In the genomic region with DNA sequence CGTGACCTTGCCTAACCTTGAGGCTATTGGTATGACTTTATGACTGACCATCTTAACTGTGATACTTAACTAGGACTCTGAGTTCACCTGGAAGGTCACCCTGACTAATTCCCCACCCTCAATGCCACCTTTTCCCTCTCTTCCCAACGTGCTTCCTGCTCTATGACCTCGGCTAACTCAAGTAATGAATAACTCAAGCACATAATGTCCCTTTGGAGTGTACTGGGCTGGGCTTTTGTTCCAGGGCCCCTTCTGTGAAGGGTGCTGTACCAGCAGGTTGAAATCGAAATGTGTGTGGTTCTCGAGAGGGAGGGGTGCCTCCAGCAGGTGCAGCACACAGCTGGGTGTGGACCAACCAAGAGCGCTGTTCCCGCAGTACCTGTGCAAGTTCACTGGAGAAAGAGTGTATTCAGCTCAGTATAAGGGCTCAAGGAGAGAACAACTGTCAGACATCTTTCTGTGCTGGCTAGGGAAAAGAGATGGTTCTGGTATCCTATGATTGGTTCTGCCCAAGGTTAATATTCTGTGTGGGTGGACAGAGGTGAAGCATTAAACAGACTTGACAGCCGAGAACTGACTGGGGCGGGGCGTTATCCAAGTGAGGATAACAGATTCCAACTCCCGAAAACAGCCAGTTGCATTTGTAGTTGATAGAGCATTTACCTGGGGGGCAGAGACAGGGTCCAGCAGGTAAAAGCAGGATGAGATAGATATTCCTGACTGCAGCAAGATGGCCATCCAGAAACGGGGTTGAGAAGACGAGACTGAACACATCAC, we compare ENCODE assay signal across 9 mouse cellular contexts. TPM values are rescaled to one million over a fixed set of nuclear protein-coding genes. Genes with fewer than 3 reads are reported as not detected.
A peak's percentile ranks its signal among the peaks of the same experiment; 100 is the strongest.
DNase-seq lines count a peak whose midpoint lies in the region; ATAC-seq lines count a peak whose summit lies in the region.
"Had no signal": no experiment of that assay in that cellular context is flagged by ENCODE, and none has a peak within 500 bp of the region (broad histone marks: within the 10 kb centered on the region; RNA-seq: fewer than 3 reads in every experiment).

No protein-coding gene starts in this region.

- no peak for ATAC-seq in forebrain, embryonic 15.5 days (replicated peaks)
- ATAC-seq in forebrain, embryonic 14.5 days = no peak
- ATAC-seq in midbrain, embryonic 13.5 days = no peak
- ATAC-seq in midbrain, embryonic 11.5 days (ENCODE audit: low FRiP score) = no peak
- no peak for ATAC-seq in stomach, embryonic 14.5 days (ENCODE audit: insufficient number of reproducible peaks, insufficient read depth, low FRiP score, low read depth)
- ATAC-seq in erythroblast, adult 5-6 weeks (replicated peaks; ENCODE audit: low FRiP score, poor library complexity, severe bottlenecking) = no peak

- no peak overlapping the region for H3K9ac ChIP-seq in forebrain, embryonic 15.5 days (replicated peaks)
- H3K9ac ChIP-seq in forebrain, embryonic 14.5 days (ENCODE audit: low read length) = no peak overlapping the region
- no peak overlapping the region for H3K9ac ChIP-seq in midbrain, embryonic 13.5 days (replicated peaks)
- H3K9ac ChIP-seq in midbrain, embryonic 11.5 days (ENCODE audit: low read length) = no peak overlapping the region
- H3K9ac ChIP-seq in stomach, embryonic 14.5 days (replicated peaks; ENCODE audit: low read depth, low read length) = no peak overlapping the region
- H3K9ac ChIP-seq: midbrain, embryonic 12.5 days had no signal

- H3K27me3 ChIP-seq in forebrain, embryonic 15.5 days = no peaks in the 10 kb centered on the region
- H3K27me3 ChIP-seq in forebrain, embryonic 14.5 days (replicated peaks; ENCODE audit: control insufficient read depth, insufficient read depth, low read length) = no peaks in the 10 kb centered on the region
- peaks cover 8% of the 10 kb centered on the region; the same call in 1 of the 2 replicates for H3K27me3 ChIP-seq in midbrain, embryonic 13.5 days
- H3K27me3 ChIP-seq in midbrain, embryonic 11.5 days (ENCODE audit: control insufficient read depth, insufficient read depth, low read length) = peaks cover 4% of the 10 kb centered on the region; the same call in 1 of the 2 replicates
- H3K27me3 ChIP-seq in stomach, embryonic 14.5 days (ENCODE audit: control insufficient read depth, insufficient read depth, low read length) = 0 out of 2 replicates have a peak, but pooled peaks cover 7% of the 10 kb centered on the region

- H3K9me3 ChIP-seq in forebrain, embryonic 15.5 days = no peaks in the 10 kb centered on the region
- no peaks in the 10 kb centered on the region for H3K9me3 ChIP-seq in forebrain, embryonic 14.5 days (replicated peaks; ENCODE audit: control insufficient read depth, low read length)
- H3K9me3 ChIP-seq in midbrain, embryonic 13.5 days = no peaks in the 10 kb centered on the region
- no peaks in the 10 kb centered on the region for H3K9me3 ChIP-seq in midbrain, embryonic 11.5 days (ENCODE audit: control insufficient read depth, low read length)
- H3K9me3 ChIP-seq in stomach, embryonic 14.5 days (ENCODE audit: control insufficient read depth, low read depth, low read length) = no peaks in the 10 kb centered on the region
- H3K9me3 ChIP-seq: midbrain, embryonic 12.5 days had no signal

- no peak for DNase-seq in forebrain, embryonic 14.5 days (ENCODE audit: low spot score)
- no peak for DNase-seq in midbrain, embryonic 11.5 days (ENCODE audit: low spot score, missing footprints)
- DNase-seq in kidney, postnatal 10 days = peak; percentile 68
- no peak for DNase-seq in right cerebral cortex, postnatal 36 days (ENCODE audit: low spot score in 2 of 2)

- peak overlapping the region; percentile 23; the same call in 1 of the 2 replicates for H3K4me2 ChIP-seq in forebrain, embryonic 15.5 days (replicated peaks)
- H3K4me2 ChIP-seq in forebrain, embryonic 14.5 days (ENCODE audit: low read length) = no peak overlapping the region
- peak overlapping the region; percentile 25; the same call in 1 of the 2 replicates for H3K4me2 ChIP-seq in midbrain, embryonic 13.5 days (replicated peaks)
- H3K4me2 ChIP-seq in midbrain, embryonic 11.5 days = no peak overlapping the region
- H3K4me2 ChIP-seq in stomach, embryonic 14.5 days (replicated peaks; ENCODE audit: low read depth, low read length) = peak overlapping the region; percentile 17
- H3K4me2 ChIP-seq: midbrain, embryonic 12.5 days had no signal

- H3K4me1 ChIP-seq in forebrain, embryonic 15.5 days = peaks cover 29% of the 10 kb centered on the region
- peaks cover 20% of the 10 kb centered on the region for H3K4me1 ChIP-seq in forebrain, embryonic 14.5 days (ENCODE audit: control insufficient read depth, insufficient read depth, low read length)
- peaks cover 44% of the 10 kb centered on the region for H3K4me1 ChIP-seq in midbrain, embryonic 13.5 days (replicated peaks)
- peaks cover 15% of the 10 kb centered on the region for H3K4me1 ChIP-seq in midbrain, embryonic 11.5 days (ENCODE audit: control insufficient read depth, insufficient read depth, low read length)
- peaks cover 2% of the 10 kb centered on the region; the same call in 1 of the 2 replicates for H3K4me1 ChIP-seq in stomach, embryonic 14.5 days (ENCODE audit: control insufficient read depth, insufficient read depth, low read length)

- 0 out of 2 replicates have a peak overlapping the region, but pooled peaks have one; percentile 8 for H3K27ac ChIP-seq in forebrain, embryonic 15.5 days (replicated peaks)
- no peak overlapping the region; the same call in 1 of the 2 replicates for H3K27ac ChIP-seq in forebrain, embryonic 14.5 days (ENCODE audit: low read depth, low read length)
- H3K27ac ChIP-seq in midbrain, embryonic 13.5 days = no peak overlapping the region
- no peak overlapping the region for H3K27ac ChIP-seq in midbrain, embryonic 11.5 days (ENCODE audit: low read depth, low read length)
- peak overlapping the region; percentile 44; the same call in 1 of the 2 replicates for H3K27ac ChIP-seq in stomach, embryonic 14.5 days (ENCODE audit: low read length)
- H3K27ac ChIP-seq: midbrain, embryonic 12.5 days had no signal

- 73% methylated on average over 13 of the region's 13 CpGs for WGBS in forebrain, embryonic 15.5 days
- 76% methylated on average over 13 of the region's 13 CpGs for WGBS in forebrain, embryonic 14.5 days
- WGBS in midbrain, embryonic 13.5 days = 77% methylated on average over 13 of the region's 13 CpGs
- WGBS in midbrain, embryonic 11.5 days = 85% methylated on average over 13 of the region's 13 CpGs
- 62% methylated on average over 13 of the region's 13 CpGs for WGBS in stomach, embryonic 14.5 days

- no peak overlapping the region for H3K4me3 ChIP-seq in forebrain, embryonic 15.5 days
- H3K4me3 ChIP-seq in forebrain, embryonic 14.5 days (ENCODE audit: low read depth, low read length) = no peak overlapping the region
- no peak overlapping the region for H3K4me3 ChIP-seq in midbrain, embryonic 13.5 days (replicated peaks)
- no peak overlapping the region for H3K4me3 ChIP-seq in midbrain, embryonic 11.5 days (ENCODE audit: low read depth, low read length)
- H3K4me3 ChIP-seq in stomach, embryonic 14.5 days (ENCODE audit: low read depth, low read length) = no peak overlapping the region
- H3K4me3 ChIP-seq: midbrain, embryonic 12.5 days had no signal

- H3K36me3 ChIP-seq in forebrain, embryonic 15.5 days = no peaks in the 10 kb centered on the region
- no peaks in the 10 kb centered on the region for H3K36me3 ChIP-seq in forebrain, embryonic 14.5 days (ENCODE audit: control insufficient read depth, insufficient read depth, low read length)
- H3K36me3 ChIP-seq in midbrain, embryonic 13.5 days = no peaks in the 10 kb centered on the region
- H3K36me3 ChIP-seq in midbrain, embryonic 11.5 days (ENCODE audit: control insufficient read depth, insufficient read depth, low read length) = no peaks in the 10 kb centered on the region
- no peaks in the 10 kb centered on the region for H3K36me3 ChIP-seq in stomach, embryonic 14.5 days (ENCODE audit: control insufficient read depth, insufficient read depth, low read length)
- H3K36me3 ChIP-seq: midbrain, embryonic 12.5 days had no signal

RNA-seq across cellular contexts. Expression of a gene that starts 3.0 kb away (rescaled TPM):
- polyA plus RNA-seq in forebrain, embryonic 15.5 days (2015; fragmentation: Nextera tagmentation; extraction: Ambion mirVana) = 80.3 and 102 TPM in 2 replicates
- polyA plus RNA-seq in forebrain, embryonic 14.5 days (2014; fragmentation: Nextera tagmentation; extraction: Ambion mirVana) = 52.5 and 75.3 TPM in 2 replicates
- polyA plus RNA-seq in midbrain, embryonic 13.5 days (2015; fragmentation: Nextera tagmentation; extraction: Ambion mirVana) = 90.1 and 91.0 TPM in 2 replicates
- 35.5 and 36.7 TPM in 2 replicates for polyA plus RNA-seq in midbrain, embryonic 11.5 days (2014; fragmentation: Nextera tagmentation; extraction: Ambion mirVana)
- 76.9 and 93.2 TPM in 2 replicates for polyA plus RNA-seq in stomach, embryonic 14.5 days (2014; fragmentation: Nextera tagmentation; extraction: Ambion mirVana)
- total RNA-seq in erythroblast, adult 5-6 weeks (2015; ENCODE audit: low replicate concordance) = 6.5 and 9.4 TPM in 2 replicates
- 1.7 and 2.9 TPM in 2 replicates for total RNA-seq in erythroblast, adult 5-6 weeks (2017; ENCODE audit: low replicate concordance)

Comparison
In these comparisons a context has a peak if more than half of its experiments do, and no peak if none do; other contexts are left out.
1. H3K27ac ChIP-seq: peak in forebrain, embryonic 15.5 days (single experiment) and stomach, embryonic 14.5 days (single experiment); none in forebrain, embryonic 14.5 days (single experiment), midbrain, embryonic 13.5 days (single experiment) and midbrain, embryonic 11.5 days (single experiment).
2. H3K4me2 ChIP-seq: peak in forebrain, embryonic 15.5 days (single experiment), midbrain, embryonic 13.5 days (single experiment) and stomach, embryonic 14.5 days (single experiment); none in forebrain, embryonic 14.5 days (single experiment) and midbrain, embryonic 11.5 days (single experiment).